Mouse (Mus musculus): ENCODE data around the gene Fam166b.

DNA sequence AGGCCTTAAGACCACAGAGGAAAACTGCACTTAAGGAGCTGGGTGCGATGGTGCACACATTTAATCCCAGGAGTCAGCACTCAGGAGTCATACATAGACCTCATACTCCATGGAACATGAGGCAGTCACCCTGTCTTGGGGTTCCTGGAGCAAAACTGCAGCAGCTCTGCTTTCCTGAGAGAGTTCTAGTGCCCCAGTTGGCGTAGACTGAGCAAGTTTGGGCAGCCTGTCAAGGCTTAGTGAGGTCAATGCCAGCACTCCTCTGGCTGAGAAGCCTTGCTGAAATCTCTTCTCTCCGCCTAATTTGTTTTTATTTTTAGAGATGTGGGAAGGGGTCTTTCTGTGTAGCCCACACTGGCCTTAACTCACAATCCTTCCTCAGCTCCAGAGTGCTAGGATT lies 19.6 kb upstream of the Fam166b start:
- TF ChIP-seq EP300 (IDR thresholded peaks at IDR 0.05), result no peak
- no peak for TF ChIP-seq CTCF (IDR thresholded peaks at IDR 0.05)
